Mouse (Mus musculus): Measurements from ENCODE around the gene Xpc. TPM values are rescaled to one million over a fixed set of nuclear protein-coding genes. Genes with fewer than 3 reads are reported as not detected.

Gene Xpc
- polyA plus RNA-seq, 1 experiment from 2014 or later: 26.4 TPM

Other genes with a start within 250 kb of the Xpc start
- 5.1 and 5.7 TPM in 2 replicates for gene Wnt7a, start 104.5 kb downstream of the Xpc start, polyA plus RNA-seq (2016; fragmentation: Nextera tagmentation; extraction: Ambion mirVana)
- 20.0 and 21.1 TPM in 2 replicates for gene Chchd4, start 42.3 kb downstream of the Xpc start, polyA plus RNA-seq (2016; fragmentation: Nextera tagmentation; extraction: Ambion mirVana)
- 54.0 and 58.1 TPM in 2 replicates for gene Tmem43, start 42.2 kb downstream of the Xpc start, polyA plus RNA-seq (2016; fragmentation: Nextera tagmentation; extraction: Ambion mirVana)
- 344 and 347 TPM in 2 replicates for gene Lsm3, start within 50 bp of the Xpc start, polyA plus RNA-seq (2016; fragmentation: Nextera tagmentation; extraction: Ambion mirVana)
- 45.4 and 47.1 TPM in 2 replicates for gene Slc6a6, start 168.2 kb upstream of the Xpc start, polyA plus RNA-seq (2016; fragmentation: Nextera tagmentation; extraction: Ambion mirVana)